Mouse (Mus musculus): ENCODE measurements around the gene Suox. TPM values are rescaled to one million over a fixed set of nuclear protein-coding genes. Genes with fewer than 3 reads are reported as not detected.

The Suox gene
- polyA plus RNA-seq, 1 experiment from 2014 or later: 14.6 TPM

DNA sequence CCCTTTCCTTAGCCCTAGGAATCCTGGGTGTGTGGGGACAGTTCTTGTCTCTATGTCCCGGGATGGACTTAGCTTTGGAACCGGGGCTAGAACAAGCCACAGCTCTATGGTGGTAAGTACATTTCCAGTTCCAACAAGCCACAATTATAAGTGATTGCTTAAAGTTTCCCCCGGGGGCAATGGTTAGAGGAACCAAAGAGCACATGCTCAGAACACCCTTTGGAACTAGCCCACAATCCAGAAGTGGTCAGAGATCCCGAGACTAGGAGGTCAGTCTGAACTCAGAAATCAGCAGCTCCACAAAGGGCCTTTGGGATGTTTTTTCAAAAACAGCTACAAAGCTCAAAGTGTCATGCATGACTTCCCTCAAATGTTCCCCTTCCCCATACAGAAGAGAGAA lies 20.0 kb downstream of the Suox start:
- no peak for ATAC-seq (ENCODE audit: low read depth)
- no peak overlapping the region for H3K9ac ChIP-seq (ENCODE audit: low read length)
- WGBS: 57% methylated on average over 4 of the region's 4 CpGs
- no peaks in the 10 kb centered on the region for H3K27me3 ChIP-seq (ENCODE audit: control insufficient read depth, insufficient read depth, low read depth, low read length)
- no peaks in the 10 kb centered on the region for H3K36me3 ChIP-seq (ENCODE audit: control insufficient read depth, insufficient read depth, low read length)
- no peak overlapping the region for H3K4me2 ChIP-seq (ENCODE audit: low read depth, low read length)
- H3K9me3 ChIP-seq (ENCODE audit: control insufficient read depth, low read length): no peaks in the 10 kb centered on the region
- 0 out of 2 replicates have a peak, but pooled peaks cover 2% of the 10 kb centered on the region for H3K4me1 ChIP-seq (replicated peaks; ENCODE audit: control insufficient read depth, insufficient read depth, low read length)
- H3K27ac ChIP-seq (ENCODE audit: low read length): no peak overlapping the region
- no peak overlapping the region for H3K4me3 ChIP-seq (ENCODE audit: low read length)

DNA sequence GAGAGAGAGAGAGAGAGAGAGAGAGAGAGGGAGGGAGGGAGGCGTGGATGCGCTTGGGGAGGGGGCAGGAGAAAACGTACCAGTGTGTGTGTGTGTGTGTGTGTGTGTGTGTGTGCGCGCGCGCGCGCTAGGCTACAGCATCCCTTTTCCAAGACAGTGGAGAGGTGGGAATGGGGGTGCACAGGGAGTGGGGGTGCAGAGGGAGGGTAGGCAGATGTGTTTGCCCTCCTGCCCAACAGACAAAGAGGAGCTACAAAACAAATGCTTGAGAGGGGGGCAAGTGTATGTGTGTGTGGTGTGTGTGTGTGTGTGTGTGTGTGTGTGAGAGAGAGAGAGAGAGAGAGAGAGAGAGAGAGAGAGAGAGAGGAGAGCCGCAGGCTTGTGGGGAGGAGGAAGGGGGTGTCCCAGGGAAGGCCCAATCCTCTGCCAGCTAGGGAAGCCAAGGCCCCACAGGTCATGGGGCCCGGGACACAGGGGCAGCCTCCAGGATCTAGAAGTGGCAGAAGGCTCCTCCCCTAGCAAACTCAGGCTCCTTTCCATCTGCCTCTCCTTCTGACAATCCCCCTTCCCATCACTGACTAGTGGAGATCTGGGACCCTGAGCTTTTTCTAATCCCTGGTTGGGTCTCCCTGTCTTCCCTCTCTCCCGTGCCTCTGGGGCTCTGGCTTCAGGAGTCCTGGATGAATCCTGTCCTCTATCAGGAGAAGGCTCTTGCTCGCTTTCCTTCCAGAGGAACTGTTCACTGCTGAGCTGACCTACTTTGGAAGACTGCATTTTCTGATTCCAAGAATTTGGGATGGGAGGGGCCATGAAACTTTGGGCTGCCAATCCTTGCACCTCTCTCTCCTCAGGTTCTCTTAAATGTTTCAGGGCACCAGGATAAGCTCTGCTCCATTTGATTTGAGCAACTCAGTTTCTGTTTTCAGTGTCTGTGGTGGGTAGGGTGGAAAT lies 27.5 kb downstream of the Suox start:
- peak; percentile 58 for ATAC-seq (ENCODE audit: low read depth)
- Histone ChIP-seq H3K36me3 (ENCODE audit: control insufficient read depth, insufficient read depth, low read length) (no peaks in the 10 kb centered on the region), H3K27ac (ENCODE audit: low read length) (no peak overlapping the region), H3K4me1 (replicated peaks; ENCODE audit: control insufficient read depth, insufficient read depth, low read length) (peaks cover 10% of the 10 kb centered on the region), H3K4me2 (ENCODE audit: low read depth, low read length) (peak overlapping the region; percentile 93), H3K9me3 (ENCODE audit: control insufficient read depth, low read length) (no peaks in the 10 kb centered on the region), H3K27me3 (ENCODE audit: control insufficient read depth, insufficient read depth, low read depth, low read length) (no peaks in the 10 kb centered on the region), H3K4me3 (ENCODE audit: low read length) (peak overlapping the region; percentile 58), H3K9ac (ENCODE audit: low read length) (peak overlapping the region; percentile 48; the same call in 1 of the 2 replicates)
- WGBS: 2% methylated on average over 7 of the region's 13 CpGs

DNA sequence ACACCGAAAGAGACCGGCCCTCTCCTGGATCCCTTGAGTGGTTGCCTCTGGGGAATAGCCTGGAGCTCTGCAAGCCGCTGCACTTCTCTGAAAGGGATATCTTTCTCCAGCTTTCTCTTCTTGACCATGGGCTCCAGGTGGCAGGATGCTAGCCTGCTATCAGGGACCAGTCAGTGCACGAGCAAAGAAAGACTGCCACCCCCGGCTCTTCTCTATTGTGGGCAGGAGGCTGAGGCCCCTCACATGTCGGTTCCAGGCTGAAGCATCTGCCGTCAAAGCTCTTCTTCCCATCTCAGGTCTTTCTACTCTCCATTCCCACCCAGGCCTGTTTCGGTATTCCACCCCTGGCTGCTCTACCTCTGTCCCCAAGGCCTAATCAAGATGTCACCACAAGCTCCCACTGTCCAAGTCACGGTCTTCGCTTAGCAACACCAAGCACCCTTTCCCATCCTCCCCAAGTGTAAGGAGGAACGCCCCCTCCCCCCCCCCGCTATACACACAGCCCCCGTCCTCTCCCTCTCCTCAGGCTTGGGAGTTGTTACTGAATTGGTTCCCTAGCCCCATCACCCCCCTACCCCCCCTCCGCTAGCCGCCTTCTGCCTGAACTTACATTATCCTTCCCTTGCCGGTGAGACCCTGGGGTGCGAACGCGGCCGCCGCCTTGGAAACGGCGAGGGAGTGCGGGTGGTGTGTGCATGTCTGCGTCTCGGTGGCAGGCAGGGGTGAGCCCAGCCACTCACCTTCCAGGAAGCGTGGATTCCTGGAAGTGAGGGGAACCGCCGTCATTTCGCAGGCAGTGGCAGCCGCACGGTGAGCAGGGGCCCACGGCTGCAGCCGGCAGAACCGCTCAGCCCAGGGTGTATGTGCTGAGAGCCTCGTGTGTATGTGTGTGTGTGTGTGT lies 28.5 kb downstream of the Suox start, which contains the start of gene Ikzf4:
Ikzf4 (minus strand) TSS at position 881 of the 901 bp plus-strand sequence.
- Histone ChIP-seq H3K9ac (ENCODE audit: low read length) (peak within 1 kb of the TSS; percentile 68), H3K27ac (ENCODE audit: low read length) (no peak within 1 kb of the TSS), H3K4me1 (replicated peaks; ENCODE audit: control insufficient read depth, insufficient read depth, low read length) (peaks cover 10% of the 10 kb centered on the region), H3K36me3 (ENCODE audit: control insufficient read depth, insufficient read depth, low read length) (no peaks in the 10 kb centered on the region), H3K27me3 (ENCODE audit: control insufficient read depth, insufficient read depth, low read depth, low read length) (no peaks in the 10 kb centered on the region), H3K9me3 (ENCODE audit: control insufficient read depth, low read length) (no peaks in the 10 kb centered on the region), H3K4me2 (ENCODE audit: low read depth, low read length) (peak within 1 kb of the TSS; percentile 93), H3K4me3 (ENCODE audit: low read length) (peak within 1 kb of the TSS; percentile 58)
- 5% methylated on average over 34 of the region's 36 CpGs for WGBS
- ATAC-seq (ENCODE audit: low read depth): peak; percentile 78

DNA sequence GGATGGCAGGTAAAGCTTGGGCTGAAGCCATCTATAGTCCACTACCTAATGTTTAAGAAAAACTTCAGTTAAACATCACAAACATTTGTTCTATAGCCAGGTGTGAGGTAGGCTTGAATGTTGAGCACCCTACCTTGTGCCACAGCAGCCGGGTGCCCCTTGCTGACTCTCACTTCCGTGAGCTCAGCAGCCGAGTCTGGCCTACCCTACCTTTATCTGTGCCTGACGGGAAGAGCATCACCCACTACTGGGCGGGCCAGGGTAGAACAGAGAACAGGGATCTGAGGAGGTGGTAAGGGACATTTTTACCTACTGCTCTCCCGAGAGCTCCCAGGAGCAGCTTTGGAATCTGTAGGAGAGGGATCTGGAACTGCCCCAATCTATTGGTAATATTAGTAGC lies 31.1 kb downstream of the Suox start:
- Histone ChIP-seq H3K4me3 (ENCODE audit: low read length) (no peak overlapping the region), H3K9me3 (ENCODE audit: control insufficient read depth, low read length) (no peaks in the 10 kb centered on the region), H3K36me3 (ENCODE audit: control insufficient read depth, insufficient read depth, low read length) (no peaks in the 10 kb centered on the region), H3K4me2 (ENCODE audit: low read depth, low read length) (no peak overlapping the region), H3K27ac (ENCODE audit: low read length) (no peak overlapping the region), H3K27me3 (ENCODE audit: control insufficient read depth, insufficient read depth, low read depth, low read length) (no peaks in the 10 kb centered on the region), H3K9ac (ENCODE audit: low read length) (no peak overlapping the region), H3K4me1 (replicated peaks; ENCODE audit: control insufficient read depth, insufficient read depth, low read length) (peaks cover 10% of the 10 kb centered on the region)
- 82% methylated on average over 6 of the region's 6 CpGs for WGBS
- ATAC-seq (ENCODE audit: low read depth): no peak

DNA sequence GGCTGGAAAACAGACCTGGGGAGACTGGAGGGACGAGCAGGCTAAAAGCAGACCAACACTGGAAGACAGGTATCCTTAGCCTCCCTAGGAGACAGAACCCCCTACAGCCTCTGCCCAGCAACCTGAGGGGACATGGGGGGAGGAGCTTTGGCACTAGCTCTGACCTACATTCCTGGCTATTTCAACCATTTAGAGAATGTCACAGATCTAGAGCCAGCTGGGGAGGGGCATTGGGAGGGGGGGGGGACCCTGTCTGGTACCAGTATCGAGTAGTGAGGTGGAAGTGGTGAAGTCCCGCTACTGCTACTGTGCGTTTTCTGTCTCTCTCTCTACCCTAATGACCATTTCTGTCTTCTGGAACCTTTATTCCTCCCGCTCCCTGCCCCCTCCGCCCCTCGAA lies 32.0 kb downstream of the Suox start:
- H3K4me2 ChIP-seq (ENCODE audit: low read depth, low read length): no peak overlapping the region
- ATAC-seq (ENCODE audit: low read depth): peak; percentile 24; the same call in 1 of the 2 replicates
- WGBS: 58% methylated on average over 7 of the region's 7 CpGs

DNA sequence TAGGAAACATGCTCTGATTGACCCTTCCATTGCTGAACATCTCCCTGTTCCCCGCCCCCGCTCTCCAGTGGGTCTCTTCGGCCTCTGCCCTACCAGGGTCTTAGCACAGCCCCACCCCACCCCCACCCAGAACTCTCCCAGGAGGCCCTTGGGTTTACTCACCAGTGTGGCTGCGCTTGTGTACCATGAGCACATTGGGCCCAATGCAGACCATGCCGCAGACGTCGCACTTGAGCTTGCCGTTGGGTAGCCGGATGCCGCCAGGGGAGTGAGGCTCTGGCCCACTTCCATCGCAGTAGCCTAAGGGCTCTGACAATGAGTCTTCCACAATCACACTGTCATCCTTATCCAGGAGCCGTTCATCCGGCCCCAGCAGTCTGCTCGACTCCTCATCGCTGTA lies 33.0 kb downstream of the Suox start:
- WGBS: 93% methylated on average over 15 of the region's 15 CpGs
- Histone ChIP-seq H3K9me3 (ENCODE audit: control insufficient read depth, low read length) (no peaks in the 10 kb centered on the region), H3K4me3 (ENCODE audit: low read length) (no peak overlapping the region), H3K27me3 (ENCODE audit: control insufficient read depth, insufficient read depth, low read depth, low read length) (no peaks in the 10 kb centered on the region), H3K4me2 (ENCODE audit: low read depth, low read length) (no peak overlapping the region), H3K4me1 (replicated peaks; ENCODE audit: control insufficient read depth, insufficient read depth, low read length) (peaks cover 3% of the 10 kb centered on the region; the same call in 1 of the 2 replicates), H3K9ac (ENCODE audit: low read length) (no peak overlapping the region), H3K36me3 (ENCODE audit: control insufficient read depth, insufficient read depth, low read length) (no peaks in the 10 kb centered on the region), H3K27ac (ENCODE audit: low read length) (no peak overlapping the region)
- ATAC-seq (ENCODE audit: low read depth): no peak

More for the DNA sequence above, 32.0 kb downstream of the Suox start:
- no peak overlapping the region for H3K4me3 ChIP-seq (ENCODE audit: low read length)
- H3K9me3 ChIP-seq (ENCODE audit: control insufficient read depth, low read length): no peaks in the 10 kb centered on the region
- H3K9ac ChIP-seq (ENCODE audit: low read length): 0 out of 2 replicates have a peak overlapping the region, but pooled peaks have one; percentile 7
- H3K27me3 ChIP-seq (ENCODE audit: control insufficient read depth, insufficient read depth, low read depth, low read length): no peaks in the 10 kb centered on the region
- H3K4me1 ChIP-seq (replicated peaks; ENCODE audit: control insufficient read depth, insufficient read depth, low read length): peaks cover 10% of the 10 kb centered on the region
- H3K36me3 ChIP-seq (ENCODE audit: control insufficient read depth, insufficient read depth, low read length): no peaks in the 10 kb centered on the region
- H3K27ac ChIP-seq (ENCODE audit: low read length): no peak overlapping the region

DNA sequence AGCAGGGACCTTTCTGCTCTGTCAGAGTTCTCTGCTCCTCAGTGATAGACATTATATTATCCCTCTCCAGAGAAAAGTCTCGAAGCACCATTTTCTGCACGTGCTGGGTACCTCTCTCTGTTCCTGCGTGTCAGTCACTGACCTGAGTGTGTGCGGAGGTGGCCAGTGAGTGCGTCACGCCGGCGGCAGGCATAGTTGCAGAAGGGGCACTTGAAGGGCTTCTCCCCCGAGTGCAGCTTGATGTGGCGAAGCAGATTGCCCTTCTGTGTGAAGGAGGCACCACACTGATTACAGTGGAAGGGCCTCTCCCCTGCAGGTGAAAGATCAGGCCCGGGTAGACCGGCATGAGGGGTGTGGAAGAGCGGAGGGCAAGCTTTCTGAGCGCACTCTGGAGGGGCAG lies 33.9 kb downstream of the Suox start:
- H3K4me3 ChIP-seq (ENCODE audit: low read length): no peak overlapping the region
- no peaks in the 10 kb centered on the region for H3K9me3 ChIP-seq (ENCODE audit: control insufficient read depth, low read length)
- no peaks in the 10 kb centered on the region for H3K27me3 ChIP-seq (ENCODE audit: control insufficient read depth, insufficient read depth, low read depth, low read length)
- ATAC-seq (ENCODE audit: low read depth): no peak
- H3K4me1 ChIP-seq (replicated peaks; ENCODE audit: control insufficient read depth, insufficient read depth, low read length): no peaks in the 10 kb centered on the region; the same call in 1 of the 2 replicates
- H3K4me2 ChIP-seq (ENCODE audit: low read depth, low read length): no peak overlapping the region
- no peak overlapping the region for H3K27ac ChIP-seq (ENCODE audit: low read length)
- 69% methylated on average over 14 of the region's 14 CpGs for WGBS
- no peaks in the 10 kb centered on the region for H3K36me3 ChIP-seq (ENCODE audit: control insufficient read depth, insufficient read depth, low read length)
- no peak overlapping the region for H3K9ac ChIP-seq (ENCODE audit: low read length)

DNA sequence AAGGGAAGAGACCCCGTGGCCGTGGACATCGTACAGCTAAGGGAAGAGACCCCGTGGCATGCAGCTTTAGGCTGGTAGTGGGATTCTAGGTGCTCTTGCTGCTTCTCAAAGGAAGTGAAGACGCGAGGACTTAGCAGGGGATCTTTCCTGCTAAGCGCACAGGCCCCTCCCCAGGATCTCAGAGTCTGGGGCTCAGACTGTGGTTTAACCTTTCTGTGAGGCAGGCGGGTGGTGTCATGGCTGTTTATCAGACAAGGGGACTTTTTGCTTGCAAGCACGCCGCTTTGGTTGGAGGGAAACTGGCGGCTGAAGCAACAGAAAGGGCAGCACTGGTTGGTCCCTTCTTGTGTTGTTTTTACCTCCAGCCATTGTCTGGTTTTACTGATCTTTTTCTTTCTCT lies 36.9 kb downstream of the Suox start:
- Histone ChIP-seq H3K4me3 (ENCODE audit: low read length) (no peak overlapping the region), H3K27me3 (ENCODE audit: control insufficient read depth, insufficient read depth, low read depth, low read length) (no peaks in the 10 kb centered on the region), H3K9me3 (ENCODE audit: control insufficient read depth, low read length) (no peaks in the 10 kb centered on the region), H3K4me1 (replicated peaks; ENCODE audit: control insufficient read depth, insufficient read depth, low read length) (no peaks in the 10 kb centered on the region; the same call in 1 of the 2 replicates), H3K9ac (ENCODE audit: low read length) (0 out of 2 replicates have a peak overlapping the region, but pooled peaks have one; percentile 28), H3K4me2 (ENCODE audit: low read depth, low read length) (no peak overlapping the region), H3K36me3 (ENCODE audit: control insufficient read depth, insufficient read depth, low read length) (0 out of 2 replicates have a peak, but pooled peaks cover 3% of the 10 kb centered on the region), H3K27ac (ENCODE audit: low read length) (no peak overlapping the region)
- no peak for ATAC-seq (ENCODE audit: low read depth)
- WGBS: 22% methylated on average over 11 of the region's 11 CpGs
